Mouse (Mus musculus) bone marrow macrophage, adult 2 months (primary cell): ENCODE results near the gene Mga.

ENCODE experiments used
- CTCF ChIP-seq: IDR thresholded peaks from 2 replicates; pipeline ENCODE4 v1.5.1; 2012; ENCODE audit warnings: low read depth, mild to moderate bottlenecking, low read length, moderate library complexity
- POLR2A ChIP-seq: IDR thresholded peaks from 2 replicates; pipeline ENCODE4 v1.6.1; 2012; ENCODE audit warnings: mild to moderate bottlenecking, low read depth, low read length, borderline replicate concordance

GRCm38 (mm10) chr2:119875981-119876380, 21.0 kb upstream of the Mga start:
- no peak for TF ChIP-seq CTCF
- TF ChIP-seq POLR2A, result no peak
